Mouse (Mus musculus) left cerebral cortex, adult 18-20 months (tissue): ENCODE results near the gene Tomm20l. TPM values are rescaled to one million over a fixed set of nuclear protein-coding genes. Genes with fewer than 3 reads are reported as not detected.
"Not testable (repeated sequence)": the region's sequence is repeated elsewhere in the genome, so short reads cannot be mapped to it uniquely, and the experiment has no call there.

Experiments used
- DNase-seq, 2 experiments: peaks; one replicate each; pipeline ENCODE4 v3.0.0; 2021 to 2022; ENCODE audit warnings: low spot score in 2 of 2, mixed read lengths in 1 of 2
- long read RNA-seq, 2 experiments: library from polyadenylated mRNA; stranded (forward); transcript quantifications; one replicate each; pipeline ENCODE4 v2.0.0; 2021
- total RNA-seq, 2 experiments: library from RNA; stranded (reverse); gene quantifications; 2 replicates each; pipeline ENCODE4 v1.2.3; 2021

The Tomm20l gene
- not detected for total RNA-seq
- long read RNA-seq, experiment 1: 0 reads
- long read RNA-seq, experiment 2: 0 reads

DNA sequence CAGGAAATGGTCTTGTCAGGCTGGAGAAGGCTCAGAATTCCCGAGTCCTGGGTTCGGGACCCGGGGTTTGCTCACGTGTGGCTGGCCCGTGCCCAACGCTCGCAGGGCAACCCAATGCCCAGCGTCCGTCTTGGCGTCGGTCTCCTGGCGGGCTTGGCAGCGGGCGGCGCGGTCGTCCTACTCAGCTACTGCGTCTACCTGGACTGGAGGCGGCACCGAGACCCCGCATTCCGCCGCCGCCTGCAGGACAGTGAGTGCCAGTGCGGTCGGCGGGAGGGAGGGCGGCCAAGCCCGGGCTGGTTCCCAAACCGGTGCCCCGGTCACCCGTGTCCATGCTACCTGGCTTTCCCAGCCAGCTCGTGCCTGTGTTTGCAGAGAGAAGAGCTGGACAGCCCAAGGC lies at the start of gene Tomm20l:
Gene Tomm20l (plus strand): TSS at position 98 of the 400 bp plus-strand sequence.
- no peak for DNase-seq

DNA sequence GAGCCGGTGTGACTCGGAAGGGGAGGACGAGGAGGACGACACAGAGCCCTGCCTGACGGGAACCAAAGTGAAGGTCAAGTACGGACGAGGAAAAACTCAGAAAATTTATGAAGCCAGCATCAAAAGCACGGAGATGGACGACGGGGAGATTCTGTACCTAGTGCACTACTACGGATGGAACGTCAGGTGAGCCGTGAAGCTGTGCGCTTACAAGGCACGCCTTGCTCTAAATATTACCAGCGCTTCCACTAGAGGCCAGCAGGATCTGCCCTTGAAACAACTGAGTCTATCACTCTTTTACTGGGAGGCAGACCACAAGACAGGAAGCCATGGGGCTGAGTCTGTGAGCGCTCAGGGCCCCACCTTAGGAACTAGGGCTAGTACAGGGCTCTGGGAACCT lies 41.4 kb upstream of the Tomm20l start:
- DNase-seq: no peak

DNA sequence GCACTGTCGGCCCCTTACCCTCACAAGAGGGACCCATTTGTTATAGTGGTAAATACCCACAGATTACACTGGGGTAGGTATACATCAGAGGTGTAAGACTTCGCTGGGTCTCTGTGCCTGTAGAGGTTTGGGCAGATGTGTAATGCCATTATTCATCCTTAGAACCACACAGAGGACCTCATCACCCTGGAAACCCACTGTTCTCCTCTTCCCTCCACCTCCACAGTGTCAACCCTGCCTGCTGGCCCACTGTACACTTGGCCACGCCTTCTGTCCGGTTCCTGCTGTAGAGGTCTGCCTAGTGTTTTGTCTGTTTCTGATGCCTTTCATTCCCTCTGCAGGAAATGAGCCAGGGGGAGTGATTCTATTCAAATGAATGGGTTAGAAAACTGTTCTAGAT lies 39.2 kb upstream of the Tomm20l start:
- no peak for DNase-seq

DNA sequence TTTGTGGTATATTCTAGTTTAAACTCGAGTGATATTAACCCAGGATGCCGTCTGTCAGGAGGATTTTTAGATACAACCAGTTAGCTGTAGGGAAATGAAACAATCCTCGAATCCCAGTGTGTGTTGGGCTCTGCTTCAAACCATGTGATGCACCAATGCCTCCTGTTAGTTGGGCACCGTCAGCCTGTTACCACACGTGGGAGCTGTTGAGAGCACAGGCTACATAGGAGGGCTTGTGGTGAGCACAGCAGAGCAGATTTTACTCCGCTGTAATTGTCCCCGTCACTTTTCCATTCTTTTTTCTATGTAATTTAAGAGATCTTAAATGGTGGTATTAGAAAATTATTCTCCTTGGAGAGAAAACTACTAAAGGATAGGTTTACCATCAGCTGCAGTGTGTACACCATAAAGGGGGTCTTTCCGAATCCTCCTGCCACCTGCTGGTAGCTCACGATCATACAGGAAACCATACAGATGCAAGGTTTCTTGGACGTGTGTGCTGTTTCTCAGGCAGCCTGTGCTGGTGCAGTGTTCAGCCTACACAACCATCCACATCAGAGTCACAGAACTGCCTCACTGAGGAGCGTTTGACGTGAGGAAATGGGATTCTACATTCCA lies 38.0 kb upstream of the Tomm20l start:
- DNase-seq: peak; percentile 17 to 30

DNA sequence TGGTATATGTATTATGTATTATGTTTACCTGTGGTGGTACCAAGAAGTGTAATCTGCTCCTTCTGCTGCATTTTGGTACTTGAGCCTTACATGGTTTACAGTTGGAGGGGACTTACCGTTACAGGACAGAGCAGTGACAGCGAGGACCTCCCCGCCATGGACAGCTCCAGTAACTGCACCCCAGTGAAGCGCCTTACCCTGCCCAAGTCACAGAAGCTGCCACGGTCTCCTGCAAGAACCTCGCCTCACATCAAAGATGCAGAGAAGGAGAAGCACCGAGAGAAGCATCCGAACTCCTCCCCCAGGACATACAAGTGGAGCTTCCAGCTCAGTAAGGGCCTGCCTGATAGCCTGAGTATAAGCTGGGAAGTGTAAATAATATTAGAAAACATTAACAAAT lies 24.9 kb upstream of the Tomm20l start:
- no peak for DNase-seq

DNA sequence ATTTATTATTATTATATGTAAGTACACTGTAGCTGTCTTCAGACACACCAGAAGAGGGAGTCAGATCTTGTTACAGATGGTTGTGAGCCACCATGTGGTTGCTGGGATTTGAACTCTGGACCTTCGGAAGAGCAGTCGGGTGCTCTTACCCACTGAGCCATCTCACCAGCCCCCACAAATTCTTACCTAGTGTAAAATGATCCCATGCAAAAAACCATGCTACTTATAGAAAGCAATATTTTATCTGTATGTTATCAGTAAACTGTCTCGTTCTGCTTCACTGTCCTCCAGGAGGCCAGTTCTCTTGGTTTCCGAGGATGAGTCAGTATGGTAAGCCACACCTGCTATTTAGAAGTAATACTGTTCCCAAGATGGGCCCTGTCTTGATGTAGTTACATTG lies 7.0 kb upstream of the Tomm20l start:
- DNase-seq: not testable (repeated sequence)

DNA sequence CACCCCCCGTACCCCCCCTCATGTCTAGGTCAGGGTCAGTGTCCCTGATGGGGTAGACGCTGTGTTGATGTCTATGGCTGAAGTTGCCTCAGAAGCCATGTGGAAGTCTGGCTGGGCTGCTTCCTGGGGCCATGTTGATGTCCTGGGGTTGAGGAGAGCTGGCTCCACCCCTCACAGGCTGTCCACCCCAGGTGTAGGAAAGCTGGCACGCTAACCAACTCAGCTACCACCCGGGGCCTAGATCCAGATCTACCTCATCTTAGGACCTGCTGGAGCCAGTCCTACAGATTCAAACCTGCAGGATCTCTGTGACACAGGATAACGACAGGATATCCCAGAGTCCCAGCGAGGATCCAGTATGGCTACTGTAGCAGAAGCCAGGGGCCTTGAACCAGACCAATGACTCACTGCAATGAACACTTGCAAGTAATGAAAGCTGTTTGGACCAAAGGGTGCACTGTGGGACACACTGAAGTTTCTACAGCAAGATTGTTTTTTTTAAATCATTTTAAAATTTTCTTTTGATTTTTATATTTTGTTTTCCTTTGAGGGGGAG lies 3.9 kb upstream of the Tomm20l start:
- DNase-seq: no peak

DNA sequence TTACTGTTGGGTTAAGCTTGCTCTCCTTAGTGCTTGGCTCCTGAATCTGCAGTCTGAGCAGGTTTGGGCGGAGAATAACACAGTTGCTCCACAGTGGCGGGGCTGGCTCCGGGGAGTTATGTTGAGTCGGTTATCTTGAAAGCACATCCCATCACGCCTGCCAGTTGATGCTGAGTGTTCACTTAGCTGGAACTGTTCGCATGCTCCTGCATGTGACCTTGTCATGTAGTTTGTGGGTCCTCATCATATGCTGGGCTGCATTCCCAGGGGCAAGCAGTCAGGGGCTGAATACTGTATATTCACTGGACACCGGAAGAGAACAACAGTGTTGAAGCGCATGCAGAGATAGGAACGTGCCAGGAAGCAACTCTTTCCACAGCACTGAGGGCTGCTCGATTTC lies 1.8 kb downstream of the Tomm20l start:
- no peak for DNase-seq

DNA sequence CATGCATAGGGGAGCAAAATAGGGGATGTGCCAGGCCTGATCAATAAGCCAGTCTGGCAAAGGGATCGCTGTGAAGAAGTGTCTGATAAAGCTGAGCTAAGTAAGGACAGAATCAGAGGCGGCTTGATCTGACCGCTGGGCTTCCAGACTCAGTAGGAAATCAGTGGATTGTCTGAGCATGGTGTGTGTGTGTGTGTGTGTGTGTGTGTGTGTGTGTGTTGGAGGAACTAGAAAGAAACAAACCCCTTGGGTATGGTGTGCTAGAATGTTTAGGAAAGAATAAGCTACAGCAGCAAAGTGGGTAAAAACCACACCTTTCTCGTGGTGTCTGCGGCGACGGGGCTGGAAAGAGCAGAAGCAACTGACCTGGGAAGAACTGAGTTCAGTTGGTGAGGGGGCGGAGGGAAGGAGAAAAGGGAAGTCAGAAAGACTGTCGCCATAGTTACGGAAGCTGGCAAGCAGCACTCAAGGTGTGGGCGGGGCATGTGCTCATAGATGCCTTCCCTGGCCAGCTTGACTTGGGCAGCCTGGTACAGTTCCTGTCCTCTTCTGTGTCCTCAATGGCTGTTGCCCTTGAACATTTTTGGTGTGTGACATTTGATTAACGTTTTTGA lies 2.6 kb downstream of the Tomm20l start:
- peak; percentile 56 to 63 for DNase-seq

DNA sequence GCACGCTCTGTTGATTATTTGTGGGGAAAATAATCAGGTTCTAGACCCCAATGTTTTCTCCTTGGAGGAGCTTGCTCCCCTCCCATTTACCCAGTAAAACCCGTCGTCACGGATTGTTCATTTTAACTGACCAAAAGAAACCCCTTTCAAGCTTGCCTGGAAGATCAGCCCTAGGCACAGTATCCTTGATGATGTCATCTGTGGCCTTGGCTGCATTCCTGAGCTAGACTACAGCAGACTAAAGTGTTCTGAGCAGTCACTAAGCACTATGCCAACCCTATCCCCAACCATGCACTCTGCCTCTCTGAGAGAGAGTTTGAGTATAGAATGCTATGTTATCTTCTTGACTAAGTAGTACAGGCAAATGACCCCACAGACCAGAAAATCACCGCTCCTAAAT lies 5.2 kb downstream of the Tomm20l start:
- no peak for DNase-seq

DNA sequence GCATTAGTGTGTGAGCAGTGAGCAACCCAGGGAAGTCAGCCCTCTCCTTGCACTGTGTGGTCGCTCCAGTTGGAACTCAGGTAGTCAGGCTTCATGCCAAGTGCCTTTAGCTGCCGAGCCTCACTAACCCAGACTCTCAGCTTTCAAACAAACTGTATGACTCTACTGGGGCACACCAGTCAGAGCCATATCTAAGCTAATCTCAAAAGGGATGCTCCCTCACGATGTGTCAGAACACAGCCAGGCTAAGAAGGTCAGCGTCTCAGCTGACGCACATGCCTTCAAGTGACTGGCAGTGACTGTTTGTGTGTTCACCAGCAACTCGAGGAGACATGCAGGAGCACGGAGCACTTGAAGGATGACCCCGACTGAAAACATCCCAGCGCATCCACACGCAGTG lies 11.5 kb downstream of the Tomm20l start:
- no peak for DNase-seq

DNA sequence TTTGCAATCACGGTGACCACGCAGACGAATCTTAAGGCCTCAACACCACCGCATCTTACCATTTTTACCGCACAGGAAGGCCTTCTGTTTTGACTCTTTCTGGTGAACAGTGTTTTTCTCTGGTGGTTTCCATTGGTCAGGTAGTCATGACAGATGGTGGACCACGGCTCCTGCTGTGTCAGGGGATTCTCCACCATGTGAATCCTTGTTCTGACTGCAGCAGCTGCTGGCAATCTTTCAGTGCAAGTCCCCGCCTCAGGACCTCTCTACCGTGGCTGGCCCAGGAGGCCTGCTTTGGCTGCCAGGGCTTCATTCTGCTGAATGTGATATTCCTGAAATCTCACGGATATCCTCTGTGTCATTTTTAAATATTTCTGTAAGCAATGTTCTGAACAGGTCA lies 12.1 kb downstream of the Tomm20l start:
- no peak for DNase-seq

DNA sequence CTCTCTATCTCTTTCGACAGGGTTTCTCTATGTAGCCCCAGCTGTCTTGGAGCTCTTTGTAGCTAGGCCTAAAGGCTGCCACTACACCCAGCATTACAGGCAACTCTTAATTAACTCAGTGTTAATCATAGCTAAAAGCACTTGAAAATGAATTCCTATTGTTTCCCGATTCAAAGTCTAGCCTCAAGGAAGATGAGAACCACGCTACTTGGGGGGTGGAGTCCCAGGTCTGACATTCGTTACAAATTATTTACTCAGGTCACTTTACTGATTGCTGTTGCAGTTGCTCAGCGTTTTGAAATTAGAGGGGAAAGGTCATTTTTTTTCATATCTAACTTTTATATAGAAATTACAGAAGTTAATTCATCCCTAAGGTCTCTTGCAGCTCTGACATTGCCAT lies 24.4 kb downstream of the Tomm20l start:
- DNase-seq: no peak

DNA sequence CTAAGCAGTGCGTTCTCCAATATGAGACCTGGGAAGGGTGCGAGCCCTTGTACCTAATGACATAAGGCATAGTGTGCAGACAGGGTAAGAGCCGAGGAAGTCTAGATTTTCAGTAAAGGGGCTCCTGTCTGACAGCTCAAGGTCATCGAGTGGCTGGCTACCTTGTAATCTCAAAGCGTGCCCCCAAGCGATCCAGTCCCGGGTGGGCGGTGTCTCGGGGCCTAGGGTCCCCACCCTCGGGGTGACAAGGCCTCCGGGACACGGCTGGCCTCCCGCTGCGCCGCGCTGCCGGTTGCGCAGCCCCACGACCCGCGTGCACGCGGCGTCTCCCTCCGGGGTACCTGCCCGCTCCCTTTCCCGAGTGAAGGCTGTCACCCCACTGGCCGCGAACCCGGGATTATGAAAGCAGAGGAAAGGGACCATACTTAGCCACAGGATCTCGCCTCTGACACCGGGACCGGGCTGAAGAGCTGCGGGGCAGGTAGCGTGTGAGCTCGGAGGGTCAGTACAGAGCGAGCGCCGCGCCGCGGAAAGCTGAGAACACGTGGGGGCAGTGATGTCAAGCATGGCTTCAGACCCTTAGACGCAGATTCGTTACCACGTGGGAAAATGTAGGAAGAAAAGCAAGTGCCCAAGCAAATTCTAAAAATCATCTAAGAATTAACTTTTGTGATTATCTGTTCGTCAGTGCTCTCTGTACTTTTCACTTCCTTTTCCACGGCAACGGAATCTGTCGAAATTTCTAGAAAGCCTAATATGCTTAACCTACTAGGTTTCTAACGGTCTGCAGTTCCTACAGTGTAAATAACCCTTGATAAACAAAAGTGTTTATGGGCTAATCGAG lies 25.1 kb downstream of the Tomm20l start, which contains the start of the genes Timm9 and 2700049A03Rik:
Gene Timm9 (minus strand): TSS at position 555 of the 844 bp plus-strand sequence.
Gene 2700049A03Rik (plus strand): TSS at position 719 of the 844 bp plus-strand sequence.
- peak; percentile 74 to 83 for DNase-seq

DNA sequence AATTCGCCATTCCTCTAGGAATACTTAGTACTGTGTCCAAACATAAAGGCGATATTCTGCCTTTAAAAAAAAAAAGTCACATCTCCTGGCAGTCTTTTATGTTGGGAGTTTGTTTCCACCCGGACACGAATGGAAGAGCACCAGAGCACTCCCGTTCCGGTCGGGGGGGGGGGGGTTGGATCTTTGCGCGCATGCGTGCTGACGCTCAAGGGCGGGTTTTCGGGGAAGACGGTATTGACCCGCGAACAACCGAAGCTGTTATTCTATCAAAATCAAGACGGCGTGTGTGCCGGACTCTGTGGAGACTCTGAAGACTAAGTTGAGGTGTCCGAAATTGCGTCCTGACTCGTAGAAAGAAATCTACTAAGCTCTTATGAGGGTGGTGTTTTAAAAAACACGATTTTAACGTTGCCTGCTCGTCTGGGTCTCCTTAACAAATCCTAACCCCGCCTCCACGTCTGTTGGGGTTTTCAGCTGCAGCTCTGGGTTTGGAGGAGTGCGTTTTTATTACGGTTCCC lies 25.8 kb downstream of the Tomm20l start:
- DNase-seq: peak; percentile 73 to 75

DNA sequence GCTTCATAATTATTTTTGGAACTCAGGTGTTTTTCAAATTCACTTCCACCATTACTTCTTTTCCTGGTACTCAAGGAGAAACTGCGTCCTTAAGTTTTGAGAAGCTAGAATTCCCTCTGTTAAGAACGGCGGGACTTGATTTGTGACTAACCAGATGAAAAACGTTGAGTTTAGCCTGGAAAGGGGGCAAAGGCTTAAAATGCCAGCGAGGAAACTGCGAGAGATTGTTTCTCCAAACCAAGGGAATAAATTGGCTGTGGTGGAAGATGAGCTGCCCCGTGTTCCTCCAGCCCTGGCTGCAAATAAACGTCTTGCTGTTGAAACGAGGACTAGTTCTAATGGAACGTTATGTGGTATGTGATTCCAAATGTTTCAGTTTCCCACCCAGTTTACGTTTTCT lies 26.5 kb downstream of the Tomm20l start:
- DNase-seq: no peak

DNA sequence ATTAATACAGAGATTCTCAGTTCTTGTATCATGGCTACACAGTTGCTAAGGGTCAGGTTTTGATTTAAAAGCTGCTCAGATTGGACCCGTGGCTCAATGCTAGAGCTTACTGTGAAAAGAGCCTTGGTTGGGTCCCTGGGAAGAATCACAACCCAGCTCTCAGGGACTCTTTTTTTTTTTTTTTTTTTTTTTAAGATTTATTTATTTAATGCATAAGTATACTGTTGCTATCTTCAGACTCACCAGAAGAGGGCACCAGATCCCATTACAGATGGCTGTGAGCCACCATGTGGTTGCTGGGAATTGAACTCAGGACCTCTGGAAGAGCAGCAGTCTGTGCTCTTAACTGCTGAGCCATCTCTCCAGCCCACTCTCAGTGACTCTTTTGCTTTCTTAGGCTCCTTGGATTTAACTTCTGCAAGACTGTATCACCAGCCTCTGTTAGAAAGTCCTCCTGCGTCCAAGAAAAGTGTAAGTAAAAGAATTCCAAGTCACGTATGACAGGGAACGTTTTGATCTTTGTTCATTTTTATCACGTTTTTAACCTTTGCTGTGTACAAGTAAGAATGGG lies 28.1 kb downstream of the Tomm20l start:
- DNase-seq: no peak

DNA sequence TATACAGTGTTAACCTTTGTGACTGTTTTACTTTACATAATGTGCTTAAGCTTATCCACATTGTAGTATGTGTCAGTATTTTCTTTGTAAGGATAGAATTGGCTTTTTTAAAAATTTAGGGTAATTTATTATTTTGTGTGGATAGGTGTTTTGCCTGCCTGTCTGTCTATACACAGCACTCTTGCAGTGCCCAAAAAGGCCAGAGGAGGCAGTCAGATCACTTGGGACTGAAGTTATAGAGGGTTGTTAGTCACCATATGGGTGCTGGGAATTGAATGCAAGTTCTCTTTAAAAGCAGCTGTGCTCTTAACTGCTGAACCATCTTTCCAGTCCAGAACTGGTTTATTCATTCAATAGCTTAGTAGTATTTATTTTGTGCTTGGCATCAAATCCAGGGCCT lies 30.0 kb downstream of the Tomm20l start:
- no peak for DNase-seq

DNA sequence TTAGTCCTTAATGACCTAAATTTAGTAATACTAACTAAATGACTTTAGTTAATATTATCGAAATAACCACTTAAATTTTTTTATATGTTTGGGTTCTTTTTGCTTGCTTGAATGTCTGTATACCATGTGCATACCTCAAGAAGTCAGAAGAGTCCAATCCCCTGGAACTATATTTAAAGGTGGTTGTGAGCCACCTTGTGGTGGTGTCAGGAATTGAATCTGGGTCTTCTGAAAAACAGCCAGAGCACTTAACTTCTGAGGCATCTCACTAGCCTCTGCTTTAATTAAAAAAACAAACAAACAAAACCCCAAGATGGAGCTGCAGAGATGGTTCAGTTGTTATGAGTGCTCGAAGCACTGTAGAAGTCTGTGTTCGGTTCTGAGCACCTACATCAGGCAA lies 36.4 kb downstream of the Tomm20l start:
- peak; percentile 33 to 53 for DNase-seq

DNA sequence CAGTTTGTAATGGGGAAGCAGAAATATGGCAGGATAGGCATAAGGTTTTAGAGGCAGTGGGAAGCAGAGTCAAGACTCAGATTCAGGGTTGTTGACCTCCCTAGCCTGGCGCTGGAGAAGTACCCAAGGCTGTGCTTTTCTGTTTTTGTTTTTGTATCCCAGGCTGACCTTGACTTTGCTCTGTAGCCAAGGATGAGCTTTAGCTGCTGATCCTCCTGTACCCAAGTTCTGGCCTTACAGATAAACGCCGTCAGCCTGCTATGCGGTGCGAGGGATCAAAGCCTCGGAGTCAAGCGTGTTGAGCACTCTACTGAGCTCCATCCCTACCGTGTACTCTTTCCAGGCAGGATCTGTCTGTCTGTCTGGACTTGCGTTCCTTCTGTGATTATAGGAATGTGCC lies 37.6 kb downstream of the Tomm20l start:
- no peak for DNase-seq

DNA sequence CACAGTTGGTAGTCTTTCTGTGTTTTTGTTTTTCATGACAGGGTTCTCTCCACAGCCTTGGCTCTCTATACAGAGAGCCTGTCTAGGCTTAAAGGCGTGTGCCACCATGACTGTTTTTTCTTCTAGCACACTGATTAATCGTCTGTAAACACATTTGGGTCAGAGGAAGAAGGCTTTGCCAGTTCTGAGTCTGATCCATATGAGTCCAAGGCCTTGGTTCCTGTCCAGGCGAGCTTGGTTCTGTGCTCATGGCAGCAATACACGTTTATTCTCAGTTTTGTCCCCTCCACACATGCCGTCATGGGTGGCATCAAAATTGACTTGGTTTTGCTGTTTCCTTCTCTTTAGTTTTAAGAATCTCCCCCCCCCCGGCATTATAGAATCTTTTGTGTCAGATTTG lies 38.2 kb downstream of the Tomm20l start:
- DNase-seq: no peak
